Mouse (Mus musculus) neural tube, embryonic 10.5 days (tissue): ENCODE data around the gene Lats2.

Experiments used
- DNase-seq: peaks from one replicate; pipeline ENCODE4 v3.0.0-alpha.2; 2017; ENCODE audit warnings: low spot score; ENCODE audit errors: extremely low spot score

The Lats2 gene

DNA sequence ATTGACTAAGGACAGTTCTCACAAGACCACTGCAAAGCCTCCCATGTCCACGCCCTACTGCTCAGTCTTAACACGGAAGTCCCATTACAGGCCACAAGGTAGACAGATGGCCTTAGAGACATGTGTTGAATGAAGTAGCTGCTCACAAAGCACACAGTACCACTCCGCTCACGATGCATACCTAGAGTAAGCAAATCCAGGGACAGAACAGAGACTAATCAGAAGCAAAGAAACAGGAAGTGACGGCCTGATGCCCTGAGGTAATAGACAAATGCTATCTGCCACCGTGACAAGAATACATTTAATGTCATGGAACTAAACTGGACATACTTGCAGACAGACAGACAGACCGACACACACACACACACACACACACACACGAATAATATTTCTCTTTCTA, 17.5 kb downstream of the Lats2 start:
- DNase-seq: no peak

DNA sequence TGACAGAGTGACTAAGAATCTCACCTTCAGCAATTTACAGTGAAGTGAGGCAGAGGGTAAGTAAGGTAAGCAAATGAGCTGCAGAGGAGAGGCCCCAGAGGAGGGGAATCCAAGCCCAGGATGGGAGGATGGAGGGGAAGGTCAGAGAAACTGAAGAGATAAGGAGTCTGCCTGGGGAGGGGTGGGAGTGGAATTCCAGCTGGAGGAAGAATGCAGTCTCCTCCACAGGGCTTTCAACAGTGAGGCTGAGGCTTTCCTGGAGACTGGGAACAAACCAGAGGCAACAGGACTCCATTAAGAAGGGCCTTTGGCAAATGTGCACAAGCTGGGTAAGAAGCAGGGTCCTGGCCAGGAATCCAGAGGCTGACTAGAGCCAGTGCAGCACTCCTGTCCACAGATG, 21.1 kb downstream of the Lats2 start:
- no peak for DNase-seq

DNA sequence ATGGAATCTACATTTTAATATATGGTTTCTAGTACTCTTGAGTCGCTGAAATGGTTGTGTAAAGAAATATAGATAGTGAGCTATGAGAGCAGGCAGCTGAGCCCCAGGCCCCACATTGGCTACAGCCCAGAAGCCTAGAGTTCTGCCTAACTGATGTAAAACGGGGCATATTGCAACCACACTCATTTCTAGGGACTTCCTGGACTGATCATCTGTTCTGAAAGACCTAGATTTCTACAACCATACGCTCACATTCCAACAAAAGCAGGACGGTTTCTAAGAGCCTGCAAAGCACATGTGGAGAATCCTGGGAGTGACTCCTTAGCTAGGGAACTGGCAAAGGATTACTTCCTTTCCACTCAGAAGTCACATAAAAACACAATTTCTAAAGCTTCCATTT, 22.0 kb downstream of the Lats2 start:
- DNase-seq: no peak

DNA sequence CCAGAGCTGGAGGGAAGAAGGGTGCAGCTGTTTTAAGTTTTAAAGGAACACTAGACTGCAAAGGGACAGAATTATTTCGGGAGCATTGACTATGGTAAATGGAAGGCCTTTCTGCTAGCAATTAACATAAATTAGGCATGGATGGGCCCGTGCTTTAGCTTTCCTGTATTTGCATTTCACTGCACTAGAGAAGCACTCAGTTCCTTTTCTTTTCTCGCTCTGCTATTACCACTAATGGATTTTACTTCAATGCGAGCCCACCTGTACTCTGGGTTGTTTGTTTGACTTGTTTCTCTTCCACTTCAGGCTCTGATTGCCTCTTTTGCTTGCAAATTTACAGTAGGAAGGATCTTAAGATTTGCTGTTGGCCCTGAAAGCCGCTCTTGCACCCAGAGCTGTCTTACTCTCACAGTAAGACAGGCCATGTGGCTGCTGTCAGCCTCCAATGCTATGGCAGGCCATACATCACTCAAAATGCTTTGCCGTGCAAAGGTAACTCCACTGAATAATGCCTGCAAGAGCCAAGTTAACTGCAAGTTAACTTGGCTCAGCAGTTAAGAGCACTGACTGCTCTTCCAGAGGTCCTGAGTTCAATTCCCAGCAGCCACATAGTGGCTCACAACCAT, 25.4 kb downstream of the Lats2 start:
- no peak for DNase-seq

DNA sequence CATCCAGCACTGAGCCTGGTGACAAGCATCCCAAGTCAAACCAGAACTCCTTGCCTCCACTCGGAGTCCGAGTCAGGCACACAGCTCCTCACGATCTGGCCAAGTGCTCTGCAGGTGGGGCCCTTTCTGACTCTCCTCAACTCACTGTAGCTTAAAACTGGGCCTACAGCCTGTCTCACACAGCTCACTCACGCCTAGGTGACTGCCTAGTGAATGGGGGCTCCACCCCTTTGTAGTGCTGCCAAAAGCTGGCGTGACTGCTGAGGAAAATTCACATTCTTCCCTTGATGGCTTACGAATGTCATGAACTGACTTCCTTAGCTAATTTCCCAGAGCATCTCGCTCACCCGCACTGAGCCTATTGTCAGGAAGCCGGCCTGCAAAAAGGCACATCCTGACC, 27.7 kb downstream of the Lats2 start:
- DNase-seq: no peak

DNA sequence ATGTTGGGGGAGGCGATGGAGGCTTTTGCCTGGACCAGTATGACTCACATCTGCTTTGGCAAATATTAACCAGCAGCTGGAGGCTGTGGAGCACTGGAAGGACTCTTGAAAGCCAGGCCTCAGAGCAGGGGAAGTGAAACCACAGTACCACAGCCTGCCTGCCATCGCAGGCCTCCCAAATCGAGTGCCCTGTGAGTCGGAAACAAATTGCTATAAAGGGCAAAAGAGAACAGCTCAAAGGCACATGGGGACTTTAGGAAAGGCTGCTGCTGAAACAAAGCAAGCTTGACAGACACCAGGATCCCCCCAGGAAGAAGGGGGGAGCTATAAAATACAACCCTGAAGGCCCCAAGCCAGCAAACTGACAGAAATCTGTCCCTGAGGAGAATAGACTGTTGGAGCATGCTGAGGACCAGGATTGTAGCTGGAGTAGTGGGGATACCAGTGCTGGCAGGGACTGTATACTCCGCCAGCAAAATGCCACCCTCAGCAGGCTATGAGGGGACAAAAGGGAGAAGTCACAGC, 28.2 kb downstream of the Lats2 start:
- no peak for DNase-seq

DNA sequence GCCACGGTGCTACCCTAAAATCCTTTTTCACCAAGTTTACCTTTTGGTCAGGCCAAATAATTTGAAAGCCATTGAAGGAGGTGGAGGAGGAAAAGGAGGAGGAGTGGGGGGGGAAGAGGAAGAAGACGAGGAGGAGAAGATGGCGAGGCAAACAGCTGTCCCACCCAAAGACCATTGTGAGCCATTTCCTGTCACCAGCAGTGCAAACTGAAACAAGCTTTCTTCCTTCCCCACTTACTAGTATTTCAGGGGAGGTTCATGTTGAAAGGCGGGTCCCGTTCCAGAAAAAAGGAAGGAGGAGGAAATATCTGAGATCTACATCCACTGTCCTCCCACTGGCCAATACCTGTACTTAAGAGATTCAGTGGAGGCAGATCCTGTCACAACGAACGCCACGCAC, 28.8 kb downstream of the Lats2 start:
- no peak for DNase-seq

DNA sequence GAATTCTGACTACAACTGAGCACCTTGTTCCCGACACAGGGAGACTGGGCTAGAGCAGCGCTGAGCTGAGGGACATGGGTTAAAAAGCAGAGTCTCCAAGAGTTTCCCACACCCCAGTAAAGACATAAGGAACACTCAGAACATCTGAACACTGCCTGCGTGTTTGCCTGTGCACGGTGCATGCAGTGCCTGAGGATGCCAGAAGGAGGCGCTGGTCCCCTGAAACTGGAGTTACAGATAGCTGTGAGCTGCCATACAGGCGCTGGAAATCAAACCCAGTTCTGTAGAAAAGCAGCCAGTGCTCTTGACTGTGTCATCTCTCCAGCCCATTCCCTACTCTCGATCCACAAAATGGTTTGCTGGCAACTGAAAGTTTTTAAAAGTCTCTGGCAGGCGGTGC, 32.0 kb downstream of the Lats2 start:
- DNase-seq: no peak

DNA sequence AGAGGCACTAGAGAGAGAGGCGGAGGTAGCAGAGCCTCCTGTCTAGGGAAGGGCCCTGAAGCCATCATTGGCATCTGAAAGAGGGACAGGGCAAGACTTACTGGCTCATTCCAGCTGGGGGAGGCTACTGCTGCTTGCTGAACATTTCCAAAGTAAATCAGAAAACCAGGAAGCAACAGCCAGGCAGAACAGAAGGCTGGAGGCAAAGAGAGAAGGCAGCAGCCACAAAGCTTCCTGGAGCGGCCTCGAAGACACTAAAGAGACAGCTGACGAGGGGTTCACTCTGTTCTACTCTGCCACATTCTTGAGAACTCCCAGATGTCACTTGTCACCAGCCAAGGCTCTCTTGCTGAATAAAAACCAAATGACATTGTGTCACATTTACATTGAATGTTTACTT, 33.7 kb downstream of the Lats2 start:
- no peak for DNase-seq

DNA sequence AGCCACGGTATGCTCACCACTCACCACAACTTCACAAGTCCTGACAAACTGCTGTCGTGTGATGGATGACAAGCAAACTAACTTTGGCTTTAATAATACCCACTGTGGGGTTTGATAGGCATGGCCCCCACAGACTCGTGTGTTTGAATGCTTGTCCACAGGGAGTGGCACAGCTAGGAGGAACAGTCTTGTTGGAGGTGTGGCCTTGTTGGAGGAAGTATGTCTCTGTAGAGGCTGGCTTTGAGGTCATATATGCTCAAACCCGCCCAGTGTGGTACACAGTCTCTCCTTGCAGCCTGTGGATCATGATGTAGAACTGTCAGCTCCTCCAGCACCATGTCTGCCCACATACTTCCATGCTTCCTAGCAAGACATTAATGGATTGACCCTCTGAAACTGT, 39.9 kb downstream of the Lats2 start:
- no peak for DNase-seq

DNA sequence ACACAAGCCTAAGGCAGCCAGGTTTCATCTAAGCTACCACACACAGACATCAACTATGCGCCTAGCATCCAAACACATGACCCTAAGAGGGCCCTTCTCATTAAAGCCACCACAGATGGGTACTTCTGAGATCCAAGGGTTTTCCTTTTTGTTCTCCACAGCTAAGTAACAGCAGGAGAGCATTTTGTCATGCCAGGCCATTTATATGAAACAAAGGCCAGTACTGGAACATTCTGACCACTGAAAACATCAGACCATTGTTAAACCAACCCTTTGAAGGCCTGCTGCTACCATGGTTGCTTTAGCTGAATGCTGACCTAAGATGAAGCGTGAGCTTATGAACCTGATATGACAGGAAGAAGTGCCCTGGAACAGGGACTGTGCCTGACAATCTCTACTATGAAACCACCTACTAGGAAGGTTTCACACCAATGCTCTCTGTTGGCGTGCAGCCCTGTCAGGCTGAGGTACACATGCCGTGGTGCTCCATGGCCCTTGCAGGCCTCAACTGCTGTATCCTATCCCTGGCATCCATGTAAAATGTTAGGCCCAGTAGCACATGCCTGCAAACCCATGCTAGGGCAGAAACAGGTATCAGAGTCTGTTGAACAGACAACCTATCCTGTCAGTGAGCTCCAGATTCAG, 41.5 kb downstream of the Lats2 start:
- DNase-seq: no peak

DNA sequence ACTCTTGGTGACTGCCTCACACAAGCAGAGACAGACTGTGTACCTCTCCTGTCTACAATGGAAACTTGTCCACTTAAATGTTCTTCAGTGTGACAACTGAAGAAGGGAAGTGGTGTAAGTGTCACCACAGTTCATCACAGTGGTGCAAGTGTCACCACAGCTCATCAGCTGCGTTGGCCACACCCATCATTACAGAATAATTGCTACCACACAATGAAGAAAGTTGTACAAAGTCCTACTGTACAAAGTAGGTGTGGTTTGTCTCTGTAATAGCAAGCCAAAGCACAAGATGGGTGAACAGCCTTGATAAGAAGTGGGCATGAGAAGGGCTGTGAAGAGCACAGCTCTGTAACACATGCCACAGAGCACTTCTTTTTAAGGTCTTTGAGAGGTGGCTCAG, 45.3 kb downstream of the Lats2 start:
- DNase-seq: no peak

DNA sequence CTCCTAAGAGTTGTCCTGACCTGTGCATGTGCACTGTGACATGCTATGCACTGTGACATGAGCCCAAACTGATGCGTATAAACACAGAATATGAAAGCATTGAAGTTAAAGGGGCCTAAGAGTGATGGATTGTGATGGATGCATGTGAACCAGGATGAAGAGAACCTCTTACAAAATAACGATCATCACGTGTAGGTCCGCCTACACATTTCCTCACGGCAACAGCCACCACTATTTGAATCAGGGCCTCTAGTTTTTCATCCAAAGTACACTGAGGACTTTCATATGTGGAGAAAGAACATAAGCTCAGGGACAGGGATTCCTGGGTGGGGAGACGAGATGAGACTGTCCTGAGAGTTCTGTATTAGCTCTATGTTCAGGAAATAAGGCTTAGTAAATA, 47.1 kb downstream of the Lats2 start:
- no peak for DNase-seq

DNA sequence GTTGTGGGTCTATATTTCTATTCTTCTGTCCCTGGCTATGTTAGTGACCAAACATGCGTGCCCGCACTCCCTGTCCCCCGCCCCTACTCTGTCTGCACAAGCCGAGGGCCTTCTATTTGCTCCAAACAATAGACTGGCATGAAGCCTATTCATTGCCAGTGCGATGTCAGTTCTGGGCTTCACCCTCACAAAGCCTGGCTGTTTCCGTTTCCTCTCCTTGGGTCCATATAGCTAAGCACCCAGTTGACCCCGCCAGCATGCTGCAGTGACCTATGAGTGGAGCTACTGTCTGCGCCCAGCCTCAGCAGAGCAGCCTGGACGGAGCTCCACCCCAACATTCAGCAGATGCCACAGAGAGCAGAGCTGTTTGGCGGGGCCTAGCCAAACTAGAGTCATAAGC, 49.0 kb downstream of the Lats2 start:
- no peak for DNase-seq

DNA sequence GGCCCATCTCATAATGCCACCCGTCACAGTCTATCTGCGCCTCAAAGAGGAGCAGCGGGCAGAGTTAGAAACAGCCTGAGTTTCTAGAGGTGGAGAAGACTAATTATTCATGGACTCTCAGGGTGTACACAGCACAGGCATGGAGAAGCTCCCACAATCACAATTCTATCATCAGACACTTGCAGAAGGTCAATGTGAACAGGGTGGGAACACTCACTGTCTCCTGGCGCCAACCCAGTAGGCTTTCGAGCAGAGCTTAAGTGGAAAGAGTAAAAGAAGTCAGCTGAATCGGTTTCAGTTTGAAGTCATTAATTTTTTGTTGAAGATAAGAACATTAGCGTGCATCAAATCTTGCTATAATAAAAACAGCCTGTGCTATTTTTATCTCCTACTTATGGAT, 49.6 kb downstream of the Lats2 start:
- no peak for DNase-seq

DNA sequence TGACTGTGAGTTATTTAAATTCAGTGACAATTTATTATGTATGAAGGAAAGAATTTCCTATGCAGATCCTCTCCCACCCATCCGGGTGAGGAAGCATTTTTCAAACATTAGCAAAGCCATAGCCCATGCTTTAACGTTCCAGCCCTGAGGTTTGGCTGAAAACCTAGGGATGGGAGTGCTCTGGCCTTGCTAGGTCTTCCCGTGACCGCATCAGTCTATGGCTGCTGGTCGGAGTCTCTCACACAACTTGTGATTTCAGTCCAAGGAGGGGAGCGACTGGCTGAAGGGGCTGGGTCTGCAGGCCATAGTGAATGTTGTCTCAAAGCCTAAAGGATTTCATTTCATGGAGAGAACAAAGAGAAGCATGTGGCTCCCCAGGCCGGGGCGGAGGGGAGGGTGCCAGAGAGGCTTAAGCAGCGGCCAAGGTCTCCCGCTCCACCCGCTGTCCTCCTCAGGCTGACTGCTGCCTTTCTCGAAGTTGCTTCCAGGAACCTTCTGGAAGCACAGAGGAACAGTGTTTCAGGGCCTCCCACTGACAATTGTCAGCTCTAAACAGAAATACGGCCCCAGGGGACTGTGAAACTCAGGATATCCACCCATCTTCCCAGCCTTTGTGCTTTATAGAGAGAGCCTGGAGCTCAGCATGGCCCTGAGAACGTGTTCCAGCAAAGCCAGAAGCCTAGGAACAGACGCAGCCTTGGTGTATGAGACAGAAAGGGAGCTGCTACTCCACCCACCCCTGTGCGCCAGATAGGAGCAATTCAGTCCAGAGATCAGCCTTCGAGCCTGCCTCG, 50.9 kb downstream of the Lats2 start:
- DNase-seq: peak; percentile 24

DNA sequence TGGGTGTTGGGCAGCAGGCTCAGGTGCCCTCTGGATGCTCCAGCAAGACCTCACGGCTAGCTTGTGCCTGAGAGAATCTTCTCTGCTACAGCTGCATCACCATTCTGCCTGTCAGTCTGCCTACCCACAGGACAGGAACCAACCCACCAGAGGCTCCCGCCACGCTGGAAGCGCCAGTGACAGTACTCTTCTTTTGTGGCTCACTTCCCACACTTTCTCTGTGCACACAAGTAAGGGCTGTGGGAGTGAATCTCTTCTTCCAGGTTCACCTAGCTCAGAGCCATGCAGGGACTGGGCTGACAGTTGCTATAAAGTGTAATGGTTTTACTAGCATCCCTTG, 51.5 kb downstream of the Lats2 start:
- no peak for DNase-seq

DNA sequence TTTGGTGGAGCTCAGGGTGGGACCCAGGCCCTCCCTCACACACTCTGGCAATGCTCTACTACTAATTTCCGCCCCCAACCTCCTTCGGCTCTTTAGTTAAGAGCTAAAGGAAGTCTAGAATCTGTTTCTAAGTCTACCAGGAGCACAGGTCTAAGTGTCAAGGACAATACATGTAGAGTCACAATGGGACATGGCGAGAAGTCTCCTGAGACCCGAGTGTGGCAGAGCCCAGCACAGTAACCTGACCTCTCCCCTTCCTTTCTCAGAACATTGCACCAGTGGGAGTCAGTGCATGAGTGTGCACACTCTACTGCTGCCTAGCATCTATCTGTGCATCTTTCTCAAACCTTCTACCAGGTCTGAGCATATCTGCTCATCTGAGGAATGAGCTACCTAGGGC, 52.4 kb downstream of the Lats2 start:
- DNase-seq: no peak

DNA sequence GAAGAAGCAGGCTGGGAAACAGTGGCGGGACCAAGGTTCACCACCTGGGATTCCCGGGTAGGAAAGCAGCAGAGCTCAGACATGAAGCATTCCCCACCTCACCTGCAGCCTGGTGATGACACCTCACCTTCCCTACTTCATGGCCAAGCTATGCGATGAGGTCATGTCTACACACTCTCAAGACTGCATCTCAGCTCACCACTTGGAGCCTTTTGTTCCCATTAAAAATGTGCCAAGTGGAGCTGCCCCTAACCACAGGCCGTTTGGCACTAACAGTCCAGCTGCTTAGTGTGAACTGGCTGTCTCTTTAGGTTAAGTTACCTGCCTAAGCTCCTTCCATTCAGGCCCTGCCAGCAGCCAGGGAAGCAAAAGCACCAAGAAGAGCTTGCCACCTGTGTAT, 53.1 kb downstream of the Lats2 start:
- DNase-seq: no peak

DNA sequence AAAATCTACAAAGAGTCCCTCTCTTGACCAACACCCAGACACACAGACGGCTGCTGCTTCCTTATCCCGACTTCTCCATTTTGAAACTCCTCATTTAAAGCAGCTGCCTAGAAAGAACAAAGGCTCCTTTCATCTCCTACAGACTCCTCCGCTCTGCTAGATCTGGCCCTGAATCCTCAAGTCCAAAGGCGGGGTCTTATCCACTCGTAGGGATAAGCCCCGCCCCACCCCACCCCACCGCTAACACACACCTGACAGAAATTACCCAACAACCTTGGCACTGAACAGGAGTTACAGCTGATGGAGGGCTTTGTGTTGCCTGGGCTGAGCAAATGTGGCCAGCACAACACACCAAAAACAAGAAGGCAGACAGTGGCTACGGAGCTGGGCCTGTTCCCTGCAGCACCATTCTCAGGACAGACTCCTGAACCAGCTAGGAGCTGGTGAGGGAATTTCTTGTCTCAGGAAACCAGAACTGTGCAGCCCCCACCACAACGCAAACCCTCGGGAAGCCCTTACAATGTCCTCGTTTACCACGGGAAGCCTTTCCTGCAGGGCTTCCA, 56.2 kb downstream of the Lats2 start:
- DNase-seq: no peak

DNA sequence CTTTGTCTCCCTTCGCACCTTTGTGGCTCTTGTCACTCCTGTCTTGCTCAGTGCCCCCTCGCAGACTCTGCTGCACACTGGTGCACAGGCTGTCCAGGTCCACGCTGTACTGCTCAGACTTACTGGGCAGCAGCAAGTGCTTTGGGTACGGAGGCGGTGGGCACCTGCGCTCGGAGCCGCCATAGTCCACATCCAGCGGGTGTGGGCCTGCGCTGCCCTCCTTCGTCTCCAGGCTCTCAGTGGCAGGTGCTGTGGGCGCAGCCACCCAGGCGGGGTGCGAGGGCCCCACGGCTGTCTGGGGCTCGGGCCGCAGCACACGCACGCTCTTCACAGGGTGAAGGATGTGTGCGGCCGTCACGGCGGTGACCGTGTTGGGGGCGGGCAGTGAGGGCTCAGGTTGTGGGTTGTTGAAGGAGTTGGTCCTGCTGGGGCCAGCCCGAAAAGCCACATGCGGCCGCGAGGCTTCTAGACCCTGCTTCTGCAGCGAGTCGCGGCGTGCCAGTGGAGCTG, 58.7 kb downstream of the Lats2 start:
- DNase-seq: no peak

DNA sequence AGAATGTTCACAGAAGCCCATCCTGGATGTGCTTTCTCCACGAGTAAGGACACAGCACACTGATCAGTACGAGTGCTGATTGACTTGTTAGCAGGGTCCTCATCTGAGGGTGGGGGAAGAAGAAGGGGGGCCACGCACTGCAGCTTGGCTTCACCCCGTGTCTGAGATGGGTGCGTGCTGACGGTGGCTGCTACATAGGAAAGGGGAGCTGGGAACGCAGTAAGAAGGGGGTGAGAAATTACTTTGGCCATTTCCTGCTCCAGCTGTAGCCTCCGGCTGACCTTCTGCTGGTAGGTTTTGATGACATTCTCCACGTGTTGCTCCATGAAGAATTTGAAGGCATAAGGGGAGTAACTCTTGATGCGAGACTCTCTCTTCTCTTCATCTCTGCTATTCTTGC, 59.2 kb downstream of the Lats2 start:
- no peak for DNase-seq
